Comparison of ENCODE assay signal across 21 mouse cellular contexts in genomic region chr6:127678998-127679397, GRCm38 (mm10).
DNase-seq lines count a peak whose midpoint lies in the region; ATAC-seq and TF ChIP-seq lines count a peak whose summit lies in the region.
"Had no signal": no experiment of that assay in that cellular context is flagged by ENCODE, and none has a peak within 500 bp of the region (broad histone marks: within the 10 kb centered on the region; RNA-seq: fewer than 3 reads in every experiment).

No protein-coding gene starts in this region.

- no peak overlapping the region for H3K4me2 ChIP-seq in intestine, embryonic 15.5 days (replicated peaks)
- no peak overlapping the region for H3K4me2 ChIP-seq in intestine, embryonic 16.5 days (ENCODE audit: low read depth, low read length)
- H3K4me2 ChIP-seq in liver, embryonic 11.5 days = no peak overlapping the region
- H3K4me2 ChIP-seq: embryonic facial prominence, embryonic 13.5 days; embryonic facial prominence, embryonic 15.5 days; forebrain, embryonic 12.5 days had no signal

- TF ChIP-seq CTCF in small intestine, adult 2 months (IDR thresholded peaks at IDR 0.05; ENCODE audit: extremely low read depth, insufficient read length, insufficient replicate concordance, low read depth, low read length) = no peak

- H3K9me3 ChIP-seq in intestine, embryonic 15.5 days = no peaks in the 10 kb centered on the region
- H3K9me3 ChIP-seq in intestine, embryonic 16.5 days (ENCODE audit: control insufficient read depth, low read length) = no peaks in the 10 kb centered on the region
- no peaks in the 10 kb centered on the region for H3K9me3 ChIP-seq in liver, embryonic 11.5 days (ENCODE audit: control insufficient read depth, low read length)
- H3K9me3 ChIP-seq: embryonic facial prominence, embryonic 13.5 days; embryonic facial prominence, embryonic 15.5 days; forebrain, embryonic 10.5 days; forebrain, embryonic 12.5 days had no signal

- no peak for TF ChIP-seq POLR2A in small intestine, adult 2 months (IDR thresholded peaks at IDR 0.05; ENCODE audit: low read depth, low read length)

- no peak overlapping the region for H3K4me3 ChIP-seq in intestine, embryonic 15.5 days (replicated peaks)
- no peak overlapping the region for H3K4me3 ChIP-seq in intestine, embryonic 16.5 days (ENCODE audit: low read length)
- no peak overlapping the region for H3K4me3 ChIP-seq in small intestine, adult 2 months (ENCODE audit: low read depth, low read length)
- H3K4me3 ChIP-seq in liver, embryonic 11.5 days (ENCODE audit: low read depth, low read length) = no peak overlapping the region
- H3K4me3 ChIP-seq: embryonic facial prominence, embryonic 13.5 days; embryonic facial prominence, embryonic 15.5 days; erythroblast, embryonic 14.5 days; forebrain, embryonic 10.5 days; forebrain, embryonic 12.5 days had no signal

- no peaks in the 10 kb centered on the region for H3K36me3 ChIP-seq in intestine, embryonic 15.5 days
- no peaks in the 10 kb centered on the region for H3K36me3 ChIP-seq in intestine, embryonic 16.5 days (ENCODE audit: control insufficient read depth, insufficient read depth, low read length)
- H3K36me3 ChIP-seq in small intestine, adult 2 months (ENCODE audit: control insufficient read depth, insufficient read depth, low read length) = no peaks in the 10 kb centered on the region
- H3K36me3 ChIP-seq in liver, embryonic 11.5 days (ENCODE audit: control insufficient read depth, insufficient read depth, low read length) = no peaks in the 10 kb centered on the region
- H3K36me3 ChIP-seq: embryonic facial prominence, embryonic 13.5 days; embryonic facial prominence, embryonic 15.5 days; forebrain, embryonic 10.5 days; forebrain, embryonic 12.5 days had no signal

- peaks cover 4% of the 10 kb centered on the region; the same call in 1 of the 2 replicates for H3K4me1 ChIP-seq in intestine, embryonic 15.5 days (replicated peaks)
- H3K4me1 ChIP-seq in intestine, embryonic 16.5 days (ENCODE audit: control insufficient read depth, insufficient read depth, low read length) = peaks cover 16% of the 10 kb centered on the region
- peaks cover 39% of the 10 kb centered on the region for H3K4me1 ChIP-seq in small intestine, adult 2 months (ENCODE audit: control insufficient read depth, insufficient read depth, insufficient read length, low read length)
- H3K4me1 ChIP-seq in liver, embryonic 11.5 days (replicated peaks; ENCODE audit: control insufficient read depth, insufficient read depth, low read length) = no peaks in the 10 kb centered on the region
- H3K4me1 ChIP-seq: embryonic facial prominence, embryonic 15.5 days; forebrain, embryonic 10.5 days; forebrain, embryonic 12.5 days had no signal

- H3K27me3 ChIP-seq in intestine, embryonic 15.5 days (replicated peaks) = no peaks in the 10 kb centered on the region
- H3K27me3 ChIP-seq in intestine, embryonic 16.5 days (replicated peaks; ENCODE audit: control insufficient read depth, insufficient read depth, low read length) = no peaks in the 10 kb centered on the region
- no peaks in the 10 kb centered on the region for H3K27me3 ChIP-seq in small intestine, adult 2 months (ENCODE audit: control insufficient read depth, insufficient read depth, low read length)
- peaks cover 6% of the 10 kb centered on the region; the same call in 1 of the 2 replicates for H3K27me3 ChIP-seq in liver, embryonic 11.5 days (replicated peaks; ENCODE audit: control insufficient read depth, insufficient read depth, low read length)
- H3K27me3 ChIP-seq: embryonic facial prominence, embryonic 13.5 days; embryonic facial prominence, embryonic 15.5 days; forebrain, embryonic 12.5 days had no signal

- H3K27ac ChIP-seq in intestine, embryonic 15.5 days = no peak overlapping the region
- H3K27ac ChIP-seq in intestine, embryonic 16.5 days (ENCODE audit: low read length) = peak overlapping the region; percentile 41; the same call in 1 of the 2 replicates
- peak overlapping the region; percentile 88 for H3K27ac ChIP-seq in small intestine, adult 2 months (ENCODE audit: insufficient read depth, low read depth, low read length)
- no peak overlapping the region for H3K27ac ChIP-seq in liver, embryonic 11.5 days (ENCODE audit: low read depth, low read length)
- H3K27ac ChIP-seq: embryonic facial prominence, embryonic 13.5 days; embryonic facial prominence, embryonic 15.5 days; forebrain, embryonic 10.5 days; forebrain, embryonic 12.5 days had no signal

- ATAC-seq in intestine, embryonic 15.5 days = peak; percentile 76
- peak; percentile 75 for ATAC-seq in intestine, embryonic 16.5 days
- no peak for ATAC-seq in liver, embryonic 11.5 days (replicated peaks; ENCODE audit: low FRiP score)
- ATAC-seq: forebrain, embryonic 14.5 days had no signal

- WGBS in intestine, embryonic 15.5 days = 74% methylated on average over 3 of the region's 3 CpGs
- WGBS in intestine, embryonic 16.5 days = 65% methylated on average over 3 of the region's 3 CpGs
- 24% methylated on average over 3 of the region's 3 CpGs for WGBS in small intestine, adult 2 months
- 72% methylated on average over 3 of the region's 3 CpGs for WGBS in liver, embryonic 11.5 days

- DNase-seq in right cerebral cortex, adult 2 months (ENCODE audit: low spot score in 2 of 2) = no peak
- DNase-seq in liver, embryonic 11.5 days (ENCODE audit: low spot score) = no peak
- DNase-seq: adrenal gland, adult 2 months; adrenal gland, postnatal 10 days; adrenal gland, postnatal 25 days; cerebellum, adult 11 months; cerebellum, adult 18-20 months; cerebellum, adult 8-10 months; cerebellum, adult 9-11 months; cerebellum, postnatal 14 days; cerebellum, postnatal 36 days; embryo, embryonic 11 days had no signal

- H3K9ac ChIP-seq in intestine, embryonic 15.5 days = no peak overlapping the region
- H3K9ac ChIP-seq in intestine, embryonic 16.5 days (ENCODE audit: low read depth, low read length) = no peak overlapping the region
- no peak overlapping the region for H3K9ac ChIP-seq in liver, embryonic 11.5 days (ENCODE audit: low read depth, low read length)
- H3K9ac ChIP-seq: embryonic facial prominence, embryonic 13.5 days; embryonic facial prominence, embryonic 15.5 days; forebrain, embryonic 12.5 days had no signal

Comparison
In these comparisons a context has a peak if more than half of its experiments do, and no peak if none do; other contexts are left out.
1. H3K27ac ChIP-seq: peak in intestine, embryonic 16.5 days (single experiment) and small intestine, adult 2 months (single experiment); none in intestine, embryonic 15.5 days (single experiment) and liver, embryonic 11.5 days (single experiment).